Mouse (Mus musculus) adrenal gland, adult 18-20 months (tissue): ENCODE results near the gene Farsb. TPM values are rescaled to one million over a fixed set of nuclear protein-coding genes. Genes with fewer than 3 reads are reported as not detected.

ENCODE experiments used
- DNase-seq, 2 experiments: peaks; one replicate each; pipeline ENCODE4 v3.0.0; 2021 to 2022; ENCODE audit warnings: low spot score in 2 of 2
- total RNA-seq, 2 experiments: library from RNA; stranded (reverse); gene quantifications; 1 replicate in 1 of 2; 2 replicates in 1 of 2; pipeline ENCODE4 v1.2.3; 2021

Farsb gene
- total RNA-seq, 2 experiments from 2014 or later, result 67.2 to 72.7 TPM

GRCm38 (mm10) chr1:78488427-78488751, 308 bp downstream of the Farsb start:
- no peak for DNase-seq

GRCm38 (mm10) chr1:78484361-78484760, 4.3 kb downstream of the Farsb start:
- no peak for DNase-seq

GRCm38 (mm10) chr1:78483430-78483829, 5.3 kb downstream of the Farsb start:
- DNase-seq, result no peak

- no peak for DNase-seq
Observed at GRCm38 (mm10) chr1:78472441-78472840, 16.3 kb downstream of the Farsb start.

GRCm38 (mm10) chr1:78454659-78455058, 34.0 kb downstream of the Farsb start:
- DNase-seq, result peak in 1 of 2 experiments; percentile 18

- DNase-seq, result no peak
Observed at GRCm38 (mm10) chr1:78453886-78454285, 34.8 kb downstream of the Farsb start.

GRCm38 (mm10) chr1:78452544-78452943, 36.2 kb downstream of the Farsb start:
- no peak for DNase-seq

GRCm38 (mm10) chr1:78451070-78451854, 37.4 kb downstream of the Farsb start:
- no peak for DNase-seq

- no peak for DNase-seq
Observed at GRCm38 (mm10) chr1:78448091-78448490, 40.6 kb downstream of the Farsb start.

- DNase-seq, result no peak
Observed at GRCm38 (mm10) chr1:78446742-78447141, 42.0 kb downstream of the Farsb start.

GRCm38 (mm10) chr1:78446232-78446631, 42.5 kb downstream of the Farsb start:
- DNase-seq, result no peak

GRCm38 (mm10) chr1:78443056-78443455, 45.6 kb downstream of the Farsb start:
- no peak for DNase-seq

GRCm38 (mm10) chr1:78440716-78441115, 48.0 kb downstream of the Farsb start:
- DNase-seq, result no peak

- no peak for DNase-seq
Observed at GRCm38 (mm10) chr1:78437150-78437549, 51.5 kb downstream of the Farsb start.

- no peak for DNase-seq
Observed at GRCm38 (mm10) chr1:78436445-78436844, 52.3 kb downstream of the Farsb start.

GRCm38 (mm10) chr1:78435967-78436366, 52.7 kb downstream of the Farsb start:
- DNase-seq, result no peak

GRCm38 (mm10) chr1:78433472-78433871, 55.2 kb downstream of the Farsb start:
- no peak for DNase-seq

GRCm38 (mm10) chr1:78428851-78429250, 59.8 kb downstream of the Farsb start:
- no peak for DNase-seq

GRCm38 (mm10) chr1:78426841-78427240, 61.9 kb downstream of the Farsb start:
- no peak for DNase-seq

- DNase-seq, result no peak
Observed at GRCm38 (mm10) chr1:78425793-78426700, 62.6 kb downstream of the Farsb start.

- DNase-seq, result no peak
Observed at GRCm38 (mm10) chr1:78425309-78425708, 63.4 kb downstream of the Farsb start.

GRCm38 (mm10) chr1:78424848-78425247, 63.8 kb downstream of the Farsb start:
- no peak for DNase-seq
